Mouse (Mus musculus): ENCODE measurements at regions not wholly inside any gene's neighbourhood (a gene's known extent, or its start where the extent isn't known, plus 50 kb on each side); places are given as distances from the start of the nearest gene placed in this dataset.

DNA sequence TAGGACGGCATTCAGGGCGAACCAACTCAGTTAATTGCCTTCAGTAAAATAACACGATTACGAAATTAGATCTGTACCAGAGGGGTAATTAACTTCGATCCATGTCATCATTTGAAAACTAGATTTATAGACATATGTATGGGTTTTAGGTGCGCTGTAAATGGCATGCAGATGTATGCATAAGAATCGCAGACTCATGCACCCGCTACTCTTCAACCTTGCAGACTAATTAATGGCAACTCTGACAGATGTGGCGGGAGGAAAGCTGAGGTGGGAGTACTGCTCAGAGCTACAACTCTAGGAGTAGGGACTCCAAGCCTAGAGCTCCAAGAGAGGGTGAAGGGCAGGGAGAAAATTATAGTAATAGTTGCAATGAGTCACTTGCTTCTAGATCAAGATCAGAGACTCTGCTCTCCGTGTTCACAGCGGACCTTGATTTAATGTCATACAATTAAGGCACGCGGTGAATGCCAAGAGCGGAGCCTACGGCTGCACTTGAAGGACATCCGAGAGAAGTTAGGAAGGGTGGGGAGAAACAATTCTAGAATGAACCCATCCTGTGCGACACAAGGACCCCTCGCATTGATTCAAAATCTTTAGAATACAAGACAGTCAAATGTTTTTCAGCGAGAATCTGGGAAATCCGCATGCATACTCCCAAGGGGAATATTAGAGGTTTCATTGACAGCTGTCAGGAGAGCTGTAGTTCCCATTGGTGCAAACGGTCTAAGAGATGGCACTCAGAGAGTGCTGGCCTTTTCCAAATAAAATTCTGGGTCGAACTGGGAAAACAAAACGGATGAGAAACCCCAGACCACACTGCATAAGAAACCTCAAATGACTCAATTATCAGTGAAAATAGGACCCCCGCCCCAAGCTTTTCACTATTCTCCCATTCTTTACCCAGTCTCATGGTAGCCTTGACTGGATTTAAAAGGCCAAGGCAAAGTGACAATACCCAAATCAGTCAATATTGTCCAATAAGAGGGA lies 152.6 kb upstream of the Cypt12 start:
- DNase-seq, result no peak

DNA sequence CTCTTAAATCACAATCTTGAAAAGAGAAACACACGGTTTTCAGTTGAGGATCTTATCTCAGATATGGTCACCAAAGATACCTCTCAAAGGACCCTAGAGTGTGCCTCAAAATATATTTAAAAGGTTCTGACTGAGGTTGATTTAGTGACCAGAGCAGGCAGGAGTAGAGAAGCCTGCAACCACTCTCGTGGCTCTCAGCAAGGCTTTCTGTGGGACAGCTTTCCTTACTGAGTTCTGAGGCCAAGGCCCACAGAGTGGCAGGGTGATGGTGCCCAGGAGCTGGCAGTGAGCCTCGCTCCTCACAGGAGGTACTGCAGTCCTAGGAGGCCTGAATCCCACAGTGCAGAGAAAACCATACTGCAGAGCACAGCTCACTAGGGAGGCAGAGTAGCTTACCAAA lies 151.4 kb upstream of the Cypt12 start:
- DNase-seq, result no peak

DNA sequence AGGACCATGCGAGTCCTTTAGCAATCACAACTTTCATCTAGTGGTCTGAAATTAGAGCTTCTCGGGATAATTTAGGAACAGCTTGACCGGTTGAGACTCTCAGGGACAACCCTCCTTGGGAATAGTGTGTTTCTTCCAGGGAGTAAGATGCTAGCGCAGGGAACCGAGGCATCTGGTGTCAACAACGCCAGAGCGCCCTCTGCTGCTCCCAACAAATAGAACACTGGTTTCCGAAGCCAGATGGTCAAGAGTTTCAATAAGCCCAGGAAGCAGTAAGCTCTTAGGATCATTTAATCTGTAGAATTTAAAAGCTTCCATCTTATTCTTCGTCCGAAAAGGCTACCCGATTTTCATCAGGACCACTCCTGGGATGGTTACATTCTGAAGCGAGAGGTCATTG lies 149.8 kb upstream of the Cypt12 start:
- DNase-seq, result peak; percentile 25

DNA sequence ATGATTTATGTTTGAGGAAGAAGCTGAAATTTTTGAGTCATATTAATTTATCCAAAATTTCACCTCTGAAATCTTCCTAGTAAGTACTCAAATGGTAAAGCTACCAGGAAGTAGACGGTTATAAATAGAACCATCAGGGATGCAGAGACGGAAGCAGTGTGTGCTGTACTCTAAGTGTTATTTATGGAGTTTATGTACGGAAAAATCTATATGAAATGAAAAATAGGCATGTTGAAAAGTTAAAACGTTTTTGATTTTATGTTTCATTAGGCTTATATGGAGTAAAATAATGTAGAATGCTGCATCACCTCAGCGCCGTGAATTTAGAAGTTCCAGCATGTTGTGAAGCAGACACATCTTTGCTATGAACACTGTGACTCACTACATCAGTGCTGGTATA lies 149.1 kb upstream of the Cypt12 start:
- DNase-seq, result no peak

DNA sequence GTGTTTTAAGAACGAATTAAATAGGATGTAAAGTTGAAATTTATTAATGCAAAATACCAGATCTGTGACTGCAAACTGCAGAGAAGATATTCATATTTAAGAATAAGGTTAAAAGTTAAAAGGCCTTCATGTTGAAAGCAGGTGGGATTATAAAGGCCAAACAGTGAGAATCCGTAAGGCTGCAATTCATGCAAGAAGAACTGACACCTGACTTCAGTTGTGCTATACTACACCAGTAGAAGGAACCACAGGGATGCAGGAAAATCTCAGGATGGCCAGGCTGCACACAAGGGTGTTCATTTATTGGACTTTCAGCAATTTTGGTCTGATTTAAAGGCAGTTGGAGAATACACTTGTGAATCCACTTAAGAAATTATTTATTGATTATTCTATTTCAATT lies 147.4 kb upstream of the Cypt12 start:
- no peak for DNase-seq

DNA sequence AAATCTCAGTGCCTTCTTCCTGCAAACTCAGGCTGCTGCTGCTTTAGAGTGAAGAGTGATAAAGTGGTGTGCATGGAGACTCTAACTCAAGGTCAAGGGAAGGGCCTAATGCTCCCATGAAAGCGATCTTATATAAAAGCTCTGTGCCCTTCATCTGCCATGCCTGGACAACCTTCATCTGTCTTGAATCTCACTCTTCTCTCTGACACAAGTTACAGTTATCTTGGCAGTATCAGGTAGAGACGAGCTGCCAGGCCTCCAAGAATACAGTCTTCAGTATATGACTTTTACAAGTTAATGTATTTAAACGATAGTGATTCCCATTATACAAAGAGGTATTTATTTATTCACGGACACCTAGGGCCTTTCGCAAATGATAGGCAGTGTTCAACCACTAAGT lies 146.7 kb upstream of the Cypt12 start:
- DNase-seq, result no peak

DNA sequence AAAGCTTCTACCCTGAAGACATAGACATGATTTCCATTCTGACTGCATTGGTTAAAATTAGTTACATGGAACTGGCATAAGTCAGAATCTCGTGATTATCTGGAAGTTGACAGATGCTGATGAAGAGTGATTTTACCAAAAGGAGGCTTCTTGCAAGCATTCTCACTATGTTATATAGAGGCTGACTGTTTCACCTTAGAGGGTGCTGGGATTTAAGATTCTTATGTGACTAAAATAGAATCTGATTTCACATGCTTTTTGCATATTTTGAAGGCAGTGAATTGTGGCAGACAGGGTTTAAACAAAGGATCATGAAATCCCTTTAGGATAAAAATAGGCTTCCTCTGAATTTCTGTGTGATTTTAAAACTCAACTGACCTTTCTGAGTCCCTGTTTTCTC lies 143.0 kb upstream of the Cypt12 start:
- no peak for DNase-seq

DNA sequence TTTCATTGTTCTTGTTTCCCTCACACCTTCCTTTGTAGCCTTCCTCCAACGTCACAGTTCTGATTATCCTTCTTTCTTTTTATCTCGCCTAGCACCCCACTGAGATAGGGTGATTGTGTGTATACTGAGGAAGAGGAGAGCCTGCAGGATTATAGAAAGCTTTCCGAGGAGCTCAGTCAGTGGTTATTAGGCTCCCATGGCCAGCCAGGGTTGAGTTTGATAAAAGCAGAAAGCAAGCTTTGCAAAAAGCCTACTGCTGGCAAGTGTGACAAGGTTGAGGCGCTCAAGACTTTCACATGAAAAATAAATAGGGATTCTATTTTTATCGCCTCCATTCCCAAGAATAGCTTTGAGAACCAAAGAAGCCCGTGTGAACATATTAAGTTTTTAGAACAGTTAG lies 136.9 kb upstream of the Cypt12 start:
- no peak for DNase-seq

DNA sequence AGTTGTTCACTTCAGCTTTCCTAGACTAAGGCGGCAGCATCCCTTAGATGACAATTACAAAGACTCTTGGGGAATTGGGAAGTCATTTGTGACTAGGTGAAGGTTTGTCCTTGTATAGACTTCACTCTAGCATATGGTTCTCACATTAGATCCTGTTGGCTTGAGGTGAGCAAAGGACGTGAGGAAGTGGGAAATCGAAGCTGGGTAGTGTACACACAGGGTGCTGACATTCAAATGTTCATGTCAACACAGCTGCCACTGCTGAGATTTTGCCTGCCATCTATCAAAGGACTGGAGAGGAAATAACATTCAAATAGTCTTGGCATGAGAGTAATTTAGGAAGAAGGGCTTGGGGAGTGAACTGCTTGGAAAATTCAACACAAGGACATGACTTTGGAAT lies 124.0 kb upstream of the Cypt12 start:
- DNase-seq, result no peak

DNA sequence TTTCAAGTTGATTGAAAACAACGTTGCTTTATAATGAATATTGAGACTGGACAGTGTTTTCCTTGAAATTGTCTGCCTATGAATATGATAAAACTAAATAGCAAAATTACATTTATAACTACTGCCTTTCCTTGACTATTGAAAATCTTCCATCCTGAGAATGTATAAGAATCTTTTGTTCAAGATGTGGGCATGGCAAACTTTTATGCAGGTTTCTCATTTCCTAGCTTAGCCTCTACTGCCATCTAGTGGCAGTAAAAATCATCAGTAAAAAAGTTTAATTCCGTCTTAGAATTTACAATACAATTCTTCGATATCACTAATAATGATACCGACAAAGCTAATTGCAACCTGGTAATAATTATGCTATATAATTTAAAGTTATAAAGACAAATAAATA lies 123.5 kb upstream of the Cypt12 start:
- DNase-seq, result no peak

DNA sequence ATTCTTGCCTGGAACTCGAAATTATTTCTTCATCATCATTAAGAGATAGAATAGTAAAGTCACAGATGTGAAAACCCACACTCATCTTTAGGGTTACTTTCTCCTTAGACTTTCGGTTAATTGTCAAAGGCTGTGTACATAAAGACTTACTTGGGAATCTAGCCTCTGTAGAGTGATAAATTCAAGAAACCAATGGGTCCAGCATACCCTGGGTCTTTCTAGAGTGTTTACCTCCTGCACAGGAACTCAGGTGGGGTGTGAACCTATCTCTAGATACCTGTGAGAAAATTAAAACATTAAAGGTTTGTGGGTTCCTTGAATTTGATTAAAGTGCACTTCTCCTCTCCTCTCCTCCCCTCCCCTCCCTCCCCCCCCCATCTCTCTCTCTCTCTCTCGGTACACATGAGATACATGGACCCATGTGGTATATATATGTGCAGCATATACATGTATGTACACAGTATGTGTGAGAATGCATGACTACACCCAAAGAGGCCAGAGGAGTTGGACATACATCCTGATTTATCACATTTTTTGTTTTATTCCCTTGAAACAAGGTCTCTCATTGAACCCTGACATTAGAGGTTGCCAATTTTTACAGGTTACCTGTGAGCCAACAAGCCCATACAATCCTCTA lies 122.8 kb upstream of the Cypt12 start:
- DNase-seq, result no peak

DNA sequence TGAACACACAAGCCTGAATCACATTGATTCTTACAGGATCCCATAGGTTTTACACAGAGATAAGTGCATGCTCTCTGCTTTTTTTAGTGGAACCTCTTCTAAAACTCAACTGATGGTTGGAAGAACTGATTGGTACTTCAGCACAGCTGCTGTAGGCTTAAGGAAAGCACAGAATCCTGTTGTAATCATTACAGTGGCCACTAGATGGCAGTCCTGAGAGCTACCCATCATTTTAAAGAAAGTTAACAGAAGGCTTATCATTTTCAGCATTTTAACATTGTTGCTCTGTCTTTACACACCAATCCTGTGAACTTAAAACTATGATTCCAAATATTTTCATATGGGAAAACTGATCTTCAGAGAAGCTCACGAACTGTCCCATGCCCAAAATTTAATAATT lies 113.5 kb upstream of the Cypt12 start:
- DNase-seq, result peak; percentile 7

DNA sequence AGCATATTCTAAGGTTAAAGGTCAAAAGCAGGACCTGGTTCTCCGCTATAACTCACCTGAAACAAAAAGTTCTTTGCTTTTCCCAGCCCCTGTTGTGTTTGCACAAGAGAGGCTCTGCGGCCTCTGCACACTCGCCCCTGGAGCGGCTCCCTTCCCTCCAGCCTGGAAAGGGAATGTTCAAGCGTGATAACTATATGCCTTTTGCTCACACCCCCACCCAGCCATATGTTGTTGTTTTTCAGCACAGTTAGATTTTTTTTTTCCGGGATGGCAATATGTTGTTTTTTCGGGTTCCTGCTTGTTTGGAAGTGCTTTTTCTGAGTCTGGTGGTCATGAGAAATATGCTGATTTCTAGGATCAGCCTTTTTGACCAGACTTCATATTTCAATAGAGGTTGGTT lies 100.6 kb upstream of the Cypt12 start:
- no peak for DNase-seq

DNA sequence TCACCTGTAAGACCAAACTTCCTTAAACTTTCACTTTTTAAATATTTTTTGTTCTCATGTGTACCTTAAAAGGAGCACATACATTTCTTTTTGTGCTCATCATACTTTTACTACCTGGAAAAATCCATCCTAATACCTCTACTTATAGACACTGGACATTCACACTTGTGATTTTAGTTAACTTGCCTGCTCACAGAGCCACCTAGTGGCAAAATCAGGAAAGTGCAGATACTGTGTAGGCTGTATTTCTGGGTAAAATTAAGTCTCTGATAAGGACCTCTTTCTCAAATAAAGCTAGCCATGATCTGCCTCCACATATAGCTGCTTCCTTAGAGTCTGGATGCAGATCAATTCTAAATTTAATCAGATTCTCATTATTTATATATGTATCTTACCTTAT lies 100.0 kb upstream of the Cypt12 start:
- peak; percentile 3 for DNase-seq

DNA sequence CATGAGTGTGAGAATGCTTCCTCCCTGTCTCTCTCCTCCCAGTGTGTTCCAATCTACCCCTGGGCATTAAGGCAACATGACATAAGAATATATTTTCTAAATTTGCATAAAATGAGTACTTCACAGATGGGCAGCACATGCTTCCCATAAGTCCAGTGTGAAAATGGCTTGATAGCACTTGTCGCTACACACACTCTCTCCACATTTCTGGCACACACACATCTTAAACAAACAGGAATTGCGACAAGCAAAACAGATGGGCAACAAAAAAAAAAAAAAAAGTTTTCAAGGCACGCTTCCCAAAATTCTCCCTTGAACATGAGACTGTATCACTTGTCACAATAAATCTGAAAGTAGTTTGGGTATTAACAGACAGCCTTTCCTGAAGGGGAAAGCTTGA lies 85.8 kb upstream of the Cypt12 start:
- no peak for DNase-seq

DNA sequence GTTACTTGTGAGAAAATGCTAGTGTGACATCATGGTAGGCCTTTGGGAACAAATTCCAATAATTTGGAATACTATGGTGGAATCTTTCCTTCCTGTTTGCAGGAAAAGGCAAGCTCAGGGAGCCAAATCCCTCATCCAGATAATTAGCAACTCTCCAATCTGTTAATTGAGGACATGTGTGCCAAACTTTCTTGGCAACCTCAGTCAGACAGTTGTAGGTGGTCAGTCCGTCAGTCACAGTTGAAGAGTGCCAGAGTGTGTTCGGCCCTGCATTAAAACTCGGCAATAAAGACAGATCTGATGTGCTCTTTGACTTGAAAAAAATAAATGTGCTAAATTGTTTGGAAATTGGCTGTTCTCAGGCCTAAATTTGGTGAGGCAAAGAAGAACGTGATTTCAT lies 83.1 kb upstream of the Cypt12 start:
- DNase-seq, result no peak

DNA sequence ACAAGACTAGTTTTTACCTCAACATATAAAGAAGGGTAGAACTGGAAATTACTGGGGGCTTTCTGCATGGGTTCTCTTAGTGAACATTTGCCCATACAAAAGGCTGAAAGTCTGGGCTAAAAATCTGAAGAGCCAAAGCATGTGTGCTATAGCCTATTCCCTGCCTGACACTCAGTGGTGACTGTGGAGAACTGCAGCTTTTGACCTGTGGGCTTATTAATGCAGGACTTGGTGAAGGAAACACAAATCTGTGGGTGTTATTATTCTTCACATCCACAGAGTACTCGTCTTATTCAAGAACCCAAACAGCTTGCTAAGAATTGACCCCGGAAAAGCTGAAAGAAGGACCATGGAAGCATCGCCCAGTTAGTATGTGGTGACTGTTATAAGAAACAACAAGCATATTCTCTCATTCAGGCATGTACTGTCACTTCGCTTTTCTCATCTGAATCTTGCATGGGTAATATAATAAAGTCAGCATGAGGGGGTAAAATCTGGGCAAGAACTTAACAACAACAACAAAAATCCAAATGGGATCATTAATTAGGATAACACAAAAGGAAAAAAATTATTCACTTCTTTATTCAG lies 77.2 kb upstream of the Cypt12 start:
- DNase-seq, result no peak

DNA sequence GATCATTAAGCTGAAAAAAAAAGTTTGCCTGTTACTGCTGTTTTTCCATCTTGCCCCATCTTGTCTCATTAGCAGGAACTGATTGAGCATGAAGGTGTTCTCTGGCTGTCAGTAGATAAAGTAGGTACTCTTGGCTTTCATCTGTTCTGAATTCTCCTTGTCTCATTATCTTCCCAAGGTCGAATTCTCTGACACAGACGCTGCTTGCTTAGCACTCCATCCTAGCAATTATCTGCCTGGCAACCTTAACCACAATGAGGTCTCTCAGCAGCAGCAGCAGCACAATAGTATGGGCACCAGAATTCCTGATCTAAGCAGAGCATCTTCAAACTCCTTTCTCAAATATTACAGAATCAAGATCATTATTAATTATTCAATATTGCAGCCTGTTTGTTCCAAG lies 52.3 kb upstream of the Cypt12 start:
- DNase-seq, result no peak

DNA sequence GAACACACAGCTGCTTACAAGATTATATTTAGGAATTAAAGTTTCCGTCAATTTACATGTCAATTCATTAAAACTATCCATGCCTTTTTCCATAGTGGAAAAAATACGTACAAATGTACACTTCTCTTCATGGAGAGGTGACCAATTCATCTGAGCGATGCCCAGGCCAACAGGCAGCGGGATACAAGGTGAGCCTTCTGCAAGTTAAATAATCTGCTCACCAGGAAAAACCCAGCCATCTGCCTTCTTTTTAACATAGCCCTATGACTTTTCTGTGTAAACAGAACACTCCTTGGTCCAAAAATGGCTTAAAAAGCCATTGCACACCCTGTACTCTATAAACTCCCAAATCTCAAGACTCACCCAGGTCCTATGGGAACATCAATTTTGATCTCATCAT lies 51.5 kb upstream of the Cypt12 start:
- DNase-seq, result no peak
